Mouse (Mus musculus): ENCODE results near the gene Lgr6. TPM values are rescaled to one million over a fixed set of nuclear protein-coding genes. Genes with fewer than 3 reads are reported as not detected.
A peak's percentile ranks its signal among the peaks of the same experiment; 100 is the strongest.

Lgr6 gene
- total RNA-seq (2017): not detected in 2 replicates

DNA sequence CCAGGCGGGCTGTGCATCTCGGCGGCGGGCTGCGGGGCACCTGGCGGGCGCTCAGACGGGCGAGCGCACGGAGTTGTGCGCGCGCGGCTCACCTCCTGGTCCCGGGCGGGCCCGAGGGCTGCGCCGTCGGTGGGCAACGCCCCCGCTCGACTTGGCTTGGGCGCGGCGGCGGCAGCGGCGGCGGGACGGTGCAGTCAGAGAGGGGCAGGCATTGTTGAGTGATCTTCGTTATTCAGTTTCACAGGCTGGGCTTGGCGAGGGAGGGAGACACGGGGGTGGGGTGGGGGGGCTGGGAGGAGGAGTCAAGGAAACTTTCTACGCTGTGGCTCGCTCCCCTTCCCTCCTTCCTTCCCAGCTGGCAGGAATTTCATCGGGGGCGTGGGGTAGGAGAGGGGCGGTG is at the start of gene Lgr6:
TSS of gene Lgr6 (minus strand) at position 153 of the 400 bp plus-strand sequence.
- ATAC-seq (ENCODE audit: extremely low read depth, insufficient number of reproducible peaks, low FRiP score, poor library complexity, severe bottlenecking): no peak

GRCm38 (mm10) chr1:135154411-135154959 is 49.4 kb upstream of the Lgr6 start:
- ATAC-seq (ENCODE audit: extremely low read depth, insufficient number of reproducible peaks, low FRiP score, poor library complexity, severe bottlenecking): peak; percentile 78

DNA sequence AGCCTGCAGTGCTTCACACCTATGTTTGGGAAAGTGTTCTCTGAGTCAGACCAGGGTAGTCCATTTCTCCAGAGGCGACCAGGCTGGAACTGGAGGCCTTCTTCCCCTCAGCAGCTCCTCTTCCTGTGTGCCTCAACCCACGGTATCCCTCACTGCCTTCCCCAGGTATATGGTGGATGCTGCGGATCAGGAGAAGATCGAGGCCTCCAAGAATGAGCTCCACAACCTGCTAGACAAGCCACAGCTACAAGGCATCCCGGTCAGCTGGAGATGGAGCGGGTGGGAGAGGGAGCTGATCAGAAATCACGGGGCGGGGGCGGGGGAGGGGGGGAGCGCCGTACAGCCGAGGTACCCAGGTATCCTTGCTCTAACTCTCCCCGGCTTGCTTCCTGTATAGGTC is 48.9 kb upstream of the Lgr6 start:
- ATAC-seq (ENCODE audit: extremely low read depth, insufficient number of reproducible peaks, low FRiP score, poor library complexity, severe bottlenecking): no peak

GRCm38 (mm10) chr1:135148996-135149395 is 43.9 kb upstream of the Lgr6 start:
- no peak for ATAC-seq (ENCODE audit: extremely low read depth, insufficient number of reproducible peaks, low FRiP score, poor library complexity, severe bottlenecking)

DNA sequence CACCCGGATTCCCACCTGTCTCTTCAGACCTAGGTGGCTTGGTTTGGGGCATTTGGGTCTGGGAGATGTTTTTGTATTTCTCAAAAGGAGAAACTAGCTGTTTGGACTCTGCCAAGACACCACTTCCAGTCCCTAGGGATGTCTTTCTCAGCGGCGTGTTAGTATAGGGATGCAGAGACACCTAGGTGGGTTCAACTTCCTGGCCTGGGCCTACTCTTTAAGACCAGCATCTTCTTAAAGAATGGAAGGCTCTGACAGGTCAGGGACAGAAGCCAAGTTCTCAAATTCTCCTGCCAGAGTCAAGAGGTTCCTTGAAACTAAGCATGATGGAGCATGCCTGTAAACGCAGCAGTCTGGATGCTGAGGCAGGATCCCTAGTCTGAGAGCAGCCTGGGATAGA is 43.4 kb upstream of the Lgr6 start:
- no peak for ATAC-seq (ENCODE audit: extremely low read depth, insufficient number of reproducible peaks, low FRiP score, poor library complexity, severe bottlenecking)

DNA sequence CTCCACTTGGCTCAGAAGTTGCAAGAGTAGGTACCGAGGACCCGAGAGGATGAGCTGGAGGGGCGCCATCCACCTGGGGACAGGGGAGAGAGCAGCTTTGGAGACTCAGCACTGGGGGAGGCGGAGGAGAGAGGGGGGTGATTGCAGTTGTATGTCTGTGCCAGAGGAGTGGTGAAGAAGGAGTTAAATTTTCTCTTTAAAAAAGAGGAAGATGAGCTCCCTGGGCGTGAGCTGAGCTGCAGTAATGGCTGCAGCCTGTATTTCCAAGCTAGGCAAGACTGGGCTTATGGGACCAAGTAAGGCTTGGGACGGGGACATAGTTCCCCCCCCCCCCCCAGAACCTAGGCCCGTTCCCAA is 42.6 kb upstream of the Lgr6 start:
- peak; percentile 56 for ATAC-seq (ENCODE audit: extremely low read depth, insufficient number of reproducible peaks, low FRiP score, poor library complexity, severe bottlenecking)

- ATAC-seq (ENCODE audit: extremely low read depth, insufficient number of reproducible peaks, low FRiP score, poor library complexity, severe bottlenecking): peak; percentile 62
Measured at GRCm38 (mm10) chr1:135146946-135147701, 42.0 kb upstream of the Lgr6 start.

DNA sequence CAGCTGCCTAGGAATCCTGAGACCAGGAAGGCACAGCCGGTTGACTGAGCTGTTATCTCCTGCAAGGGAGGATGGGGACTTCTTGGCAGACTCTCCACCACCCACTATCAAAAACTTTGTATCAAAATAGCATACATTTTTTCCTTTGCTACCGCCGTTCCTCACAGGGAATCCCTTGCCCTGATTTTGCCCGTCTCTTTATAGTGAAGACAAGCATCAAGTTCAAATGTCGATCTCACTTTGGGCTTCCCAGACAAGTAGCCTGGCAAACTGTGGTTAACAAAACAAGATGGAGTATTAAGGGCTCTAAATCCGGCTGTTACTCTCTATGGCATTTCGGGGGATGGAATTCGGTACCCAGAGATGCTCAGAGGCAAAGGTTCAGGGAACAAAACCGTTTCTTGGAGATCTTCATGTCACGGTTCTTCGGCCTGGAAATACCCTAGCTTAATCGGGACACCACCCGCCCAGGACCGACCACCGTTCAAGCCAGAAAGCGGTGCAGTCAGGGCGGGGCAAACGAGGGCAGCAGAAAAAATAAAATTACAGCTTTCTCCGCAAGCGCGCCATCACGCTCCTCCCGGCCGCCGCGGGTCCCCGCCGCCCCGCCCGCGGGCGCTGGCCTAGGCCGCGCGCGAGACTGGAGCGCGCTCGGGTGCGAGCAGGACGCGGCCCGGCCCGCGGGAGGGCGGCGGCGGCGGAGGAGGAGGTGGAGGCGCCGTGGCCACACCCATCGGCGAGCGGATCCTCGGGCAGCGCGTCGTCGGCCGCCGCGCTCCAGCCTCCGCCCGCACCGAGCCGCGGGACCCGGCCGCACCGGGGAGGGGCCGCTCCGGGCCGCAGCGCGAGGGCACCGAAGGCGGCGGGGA is 41.2 kb upstream of the Lgr6 start, which contains the start of gene Arl8a:
TSS of gene Arl8a (plus strand) at position 748 of the 869 bp plus-strand sequence.
- peak; percentile 54 for ATAC-seq (ENCODE audit: extremely low read depth, insufficient number of reproducible peaks, low FRiP score, poor library complexity, severe bottlenecking)

GRCm38 (mm10) chr1:135143940-135144339 is 38.9 kb upstream of the Lgr6 start:
- ATAC-seq (ENCODE audit: extremely low read depth, insufficient number of reproducible peaks, low FRiP score, poor library complexity, severe bottlenecking): no peak

GRCm38 (mm10) chr1:135142452-135142851 is 37.4 kb upstream of the Lgr6 start:
- no peak for ATAC-seq (ENCODE audit: extremely low read depth, insufficient number of reproducible peaks, low FRiP score, poor library complexity, severe bottlenecking)

DNA sequence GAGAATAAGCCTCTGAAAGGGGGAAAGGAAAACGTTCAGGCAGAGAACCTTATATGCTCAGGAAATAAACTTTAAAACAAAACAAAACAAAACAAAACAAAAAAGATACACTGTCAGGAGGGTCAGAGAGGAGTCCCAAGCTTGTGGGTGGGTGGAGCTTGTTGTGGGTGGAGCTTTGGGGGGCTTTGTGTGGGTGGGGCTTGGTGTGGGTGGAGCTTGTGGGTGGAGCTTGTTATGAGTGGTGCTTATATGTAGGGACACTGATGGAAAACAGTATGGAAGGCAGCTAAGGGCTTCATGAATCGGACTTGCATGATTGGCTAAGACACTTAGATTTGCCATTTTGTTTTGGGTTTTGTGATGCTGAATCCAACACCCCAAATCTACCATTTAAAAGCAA is 34.8 kb upstream of the Lgr6 start:
- no peak for ATAC-seq (ENCODE audit: extremely low read depth, insufficient number of reproducible peaks, low FRiP score, poor library complexity, severe bottlenecking)

DNA sequence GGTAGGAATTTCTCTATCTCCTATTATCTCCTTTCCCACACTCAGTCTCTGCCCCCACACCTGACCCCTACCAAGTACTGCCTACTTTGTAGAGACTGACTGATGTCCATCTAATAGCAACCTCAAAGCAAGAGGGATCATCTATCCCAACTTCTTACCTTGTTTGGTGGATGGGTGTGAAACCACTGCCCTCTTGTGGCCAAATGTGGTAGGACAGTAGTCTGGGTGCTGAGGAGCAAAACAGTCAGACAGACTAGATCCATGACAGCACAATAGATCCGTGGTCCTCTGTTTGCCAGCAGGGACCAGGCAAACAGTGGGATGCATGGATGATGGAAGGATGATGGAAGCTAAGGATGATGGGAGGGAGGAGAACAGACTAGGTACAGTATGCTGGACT is 31.4 kb upstream of the Lgr6 start:
- ATAC-seq (ENCODE audit: extremely low read depth, insufficient number of reproducible peaks, low FRiP score, poor library complexity, severe bottlenecking): peak; percentile 58

DNA sequence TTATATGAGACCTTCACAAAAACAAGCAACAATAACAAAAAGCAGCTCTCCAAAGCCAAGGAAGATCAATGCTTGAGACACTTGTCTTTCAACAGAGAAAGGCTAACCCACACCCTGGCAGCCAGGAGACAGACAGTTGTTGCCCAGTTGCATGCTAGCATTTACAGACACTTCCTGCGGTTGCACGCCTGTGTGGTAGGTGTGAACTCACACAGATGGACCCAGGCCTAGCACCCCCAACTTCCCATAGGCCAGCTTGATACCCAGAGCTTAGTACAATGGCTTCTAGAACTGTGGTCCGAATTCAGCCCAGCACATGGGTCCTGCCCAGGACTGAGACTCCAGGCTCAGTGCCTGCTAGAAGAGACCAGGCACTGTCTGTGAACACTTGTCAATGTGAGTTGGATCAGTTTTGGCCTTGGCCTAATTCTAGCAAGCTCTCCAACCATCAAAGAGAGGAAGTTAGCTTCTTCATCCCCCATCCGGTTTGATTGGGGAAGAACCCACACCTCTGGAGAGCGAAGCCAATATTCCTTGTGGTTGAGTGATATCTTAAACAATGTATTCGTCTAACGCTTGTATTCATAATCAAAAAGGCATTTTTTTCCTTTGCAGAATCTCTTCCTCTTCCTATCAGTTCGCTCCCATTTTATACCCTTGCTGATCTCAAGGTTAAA is 30.2 kb upstream of the Lgr6 start:
- no peak for ATAC-seq (ENCODE audit: extremely low read depth, insufficient number of reproducible peaks, low FRiP score, poor library complexity, severe bottlenecking)

DNA sequence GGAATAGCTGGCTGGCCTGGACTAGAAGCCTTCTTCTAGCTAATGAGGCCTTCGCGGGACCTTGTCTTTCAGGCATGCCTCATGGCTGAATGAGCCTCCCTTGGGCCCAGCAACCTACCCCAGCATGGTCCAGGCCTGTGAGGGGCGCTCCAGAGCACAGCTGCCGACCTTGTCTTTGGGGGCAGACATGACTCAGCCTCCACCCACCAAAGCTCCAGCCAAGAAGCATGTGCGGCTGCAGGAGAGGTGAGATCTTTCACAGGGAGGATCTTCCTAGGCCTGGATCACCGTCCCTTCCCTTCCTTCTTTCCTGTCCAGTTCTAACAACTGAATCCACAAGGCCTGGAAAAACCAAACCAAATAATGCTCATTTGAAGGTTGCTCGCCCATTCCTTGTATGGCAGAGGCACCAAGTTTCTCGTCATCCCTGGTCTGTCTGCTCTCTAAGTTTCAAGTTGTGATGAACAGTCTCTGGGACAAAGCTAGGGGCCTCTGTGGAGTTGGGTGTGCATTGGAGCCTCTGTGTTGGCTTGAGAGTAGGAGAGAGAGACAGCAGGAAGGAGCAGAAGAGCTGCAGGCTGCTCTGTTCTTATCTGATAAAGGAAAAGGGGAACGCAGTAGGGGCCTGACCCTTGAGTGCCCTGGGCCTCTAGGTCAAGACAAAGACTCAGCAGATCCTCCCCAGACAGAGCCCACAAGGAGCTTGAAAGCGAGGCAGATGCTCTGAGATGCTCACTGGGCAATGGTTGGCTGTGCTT is 28.8 kb upstream of the Lgr6 start:
- ATAC-seq (ENCODE audit: extremely low read depth, insufficient number of reproducible peaks, low FRiP score, poor library complexity, severe bottlenecking): no peak

DNA sequence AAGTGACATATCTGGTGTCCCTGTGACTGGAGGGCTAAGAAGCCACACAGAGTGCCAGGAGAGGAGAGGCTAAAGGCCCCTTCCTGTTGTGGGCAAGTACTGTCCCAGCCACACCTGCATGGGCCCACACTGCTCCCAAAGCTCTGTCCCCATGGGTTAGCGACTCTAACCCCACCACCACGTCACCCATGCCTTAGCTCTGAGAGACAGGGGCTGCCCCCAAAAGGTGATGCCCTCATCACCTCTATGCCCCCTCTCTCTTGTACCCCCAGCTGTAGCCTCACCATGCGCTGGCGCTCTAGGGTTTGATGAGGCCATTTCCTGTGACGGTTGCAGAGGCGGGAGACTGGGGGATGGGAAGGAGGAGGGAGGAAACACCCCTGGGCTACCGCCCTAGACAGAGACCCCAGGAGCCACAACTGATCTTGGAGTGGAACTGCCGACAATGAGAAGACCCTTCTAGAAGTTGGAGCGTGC is 27.9 kb upstream of the Lgr6 start:
- no peak for ATAC-seq (ENCODE audit: extremely low read depth, insufficient number of reproducible peaks, low FRiP score, poor library complexity, severe bottlenecking)

DNA sequence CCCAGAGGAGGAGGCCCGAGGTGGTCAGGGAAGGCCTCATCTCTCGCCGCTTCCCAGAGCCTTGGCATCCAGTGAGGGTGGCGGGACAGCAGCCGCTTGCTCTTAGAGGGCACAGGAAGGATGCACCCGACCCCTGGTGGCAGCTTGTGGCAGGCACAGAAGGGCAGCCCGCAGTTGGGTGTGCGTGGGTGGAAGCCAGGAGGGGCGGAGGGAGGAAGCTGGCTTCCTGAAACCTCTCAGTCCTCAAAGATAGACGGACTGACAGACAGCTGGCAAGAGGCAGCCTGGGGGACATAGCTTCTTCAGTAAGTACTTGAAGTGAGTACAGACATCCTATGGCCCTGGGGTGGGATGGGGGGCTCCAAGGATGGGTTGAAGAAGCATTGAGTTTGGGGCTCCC is 27.4 kb upstream of the Lgr6 start, which contains the start of gene Ptpn7:
TSS of gene Ptpn7 (plus strand) at position 228 of the 400 bp plus-strand sequence.
- peak; percentile 81 for ATAC-seq (ENCODE audit: extremely low read depth, insufficient number of reproducible peaks, low FRiP score, poor library complexity, severe bottlenecking)

- no peak for ATAC-seq (ENCODE audit: extremely low read depth, insufficient number of reproducible peaks, low FRiP score, poor library complexity, severe bottlenecking)
Measured at GRCm38 (mm10) chr1:135131560-135131959, 26.5 kb upstream of the Lgr6 start.

DNA sequence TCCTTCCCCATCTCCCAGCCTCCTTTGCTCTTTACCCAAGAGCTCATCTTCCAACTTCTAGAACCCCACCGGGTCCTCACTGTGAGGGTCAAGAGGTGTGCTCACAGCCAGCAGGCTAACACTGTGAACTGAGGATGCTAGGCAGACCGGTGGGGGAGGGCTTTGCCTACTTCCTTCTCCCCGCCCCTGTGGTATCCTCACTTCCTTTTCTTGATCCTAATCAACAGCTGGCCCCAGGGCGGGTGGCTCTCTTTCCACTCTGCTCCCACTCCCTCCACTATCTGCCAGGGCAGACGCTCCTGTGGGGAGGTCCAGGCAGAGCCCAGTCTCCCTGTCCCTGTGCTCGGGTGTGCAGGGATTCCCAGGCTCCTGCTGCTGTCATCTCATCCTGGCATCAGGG is 26.0 kb upstream of the Lgr6 start:
- peak; percentile 51; the same call in 1 of the 2 replicates for ATAC-seq (ENCODE audit: extremely low read depth, insufficient number of reproducible peaks, low FRiP score, poor library complexity, severe bottlenecking)
